Mouse (Mus musculus) erythroblast, embryonic 14.5 days (primary cell): ENCODE measurements at regions not wholly inside any gene's neighbourhood (a gene's known extent, or its start where the extent isn't known, plus 50 kb on each side); places are given as distances from the start of the nearest gene placed in this dataset.

Experiments
- H3K27me3 ChIP-seq: 2 replicates; pipeline ENCODE4 v1.6.1; 2012; ENCODE audit warnings: inconsistent platforms; ENCODE audit not compliant: control insufficient read depth
- H3K36me3 ChIP-seq: 2 replicates; pipeline ENCODE4 v1.6.1; 2012; ENCODE audit warnings: mild to moderate bottlenecking, inconsistent platforms; ENCODE audit not compliant: control insufficient read depth
- H3K4me1 ChIP-seq: 2 replicates; pipeline ENCODE4 v1.6.1; 2012; ENCODE audit warnings: inconsistent platforms; ENCODE audit not compliant: control insufficient read depth
- H3K4me3 ChIP-seq: replicated peaks from 2 replicates; pipeline ENCODE3; 2012; ENCODE audit warnings: moderate library complexity, mild to moderate bottlenecking, inconsistent platforms
- H3K9me3 ChIP-seq: 2 replicates; pipeline ENCODE4 v1.6.1; 2012; ENCODE audit warnings: low read length, inconsistent platforms, mixed read lengths; ENCODE audit not compliant: control insufficient read depth
- GATA1 ChIP-seq: IDR thresholded peaks from 2 replicates; pipeline ENCODE4 v1.6.1; 2012; ENCODE audit warnings: low read length, inconsistent platforms, mixed read lengths
- TAL1 ChIP-seq: IDR thresholded peaks from 3 replicates; pipeline ENCODE4 v1.6.1; 2012; ENCODE audit warnings: low read length, inconsistent platforms, mixed read lengths

DNA sequence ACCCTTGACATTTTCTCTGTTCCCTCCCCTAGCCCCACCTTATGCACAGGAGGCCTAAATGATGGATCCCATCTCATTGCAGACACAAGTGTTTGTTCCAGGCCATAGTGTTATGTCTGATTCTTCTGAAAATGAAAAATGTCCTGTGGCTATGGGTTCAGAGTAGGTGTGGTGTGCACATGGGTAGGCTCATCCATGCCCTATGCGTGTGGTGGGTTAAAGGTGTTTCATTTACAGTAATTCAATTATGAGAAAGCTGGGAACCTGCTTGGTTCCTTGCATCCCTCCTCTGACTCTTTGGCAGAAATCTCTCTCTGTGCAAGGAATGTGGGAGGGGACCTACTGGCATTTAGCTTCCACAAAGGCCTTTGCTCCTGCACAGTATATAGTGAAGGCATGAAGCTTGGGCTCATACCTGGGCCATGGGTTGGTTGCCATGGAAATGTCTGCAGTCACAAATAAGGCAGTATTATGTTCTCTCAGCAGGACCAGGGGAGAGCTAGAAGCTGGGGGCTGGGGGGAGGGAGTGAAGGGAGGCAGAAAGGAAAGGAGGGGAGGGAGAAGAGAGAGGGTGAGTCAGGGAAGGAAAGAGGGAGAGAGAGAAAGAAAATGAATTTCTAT, 245.7 kb downstream of the Pdcd6ip start:
- Histone ChIP-seq H3K4me3 (no peak overlapping the region), H3K27me3 (no peaks in the 10 kb centered on the region), H3K9me3 (peaks cover 31% of the 10 kb centered on the region), H3K36me3 (no peaks in the 10 kb centered on the region), H3K4me1 (no peaks in the 10 kb centered on the region)
- TF ChIP-seq TAL1 (no peak), GATA1 (no peak)

DNA sequence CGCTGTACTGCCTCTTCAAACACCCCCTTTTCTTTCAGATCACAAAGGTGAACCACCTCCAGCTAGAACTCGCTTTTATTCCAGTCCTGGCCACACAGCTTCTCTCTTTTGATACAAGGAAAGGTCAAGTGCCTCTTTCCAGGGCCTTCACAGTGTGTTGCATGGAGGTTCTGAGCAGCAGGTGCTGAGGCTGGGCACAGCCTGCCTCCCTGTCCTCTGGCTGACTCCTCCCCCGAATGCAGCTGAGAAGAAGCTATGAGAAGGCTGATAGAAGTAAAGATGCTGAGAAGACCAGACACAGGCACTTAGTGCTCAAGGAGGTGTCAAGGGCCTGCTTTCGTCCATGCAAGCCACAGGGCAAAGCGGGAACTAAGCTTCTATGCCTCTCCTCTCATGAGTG, 248.2 kb downstream of the Pdcd6ip start:
- Histone ChIP-seq H3K36me3 (no peaks in the 10 kb centered on the region), H3K4me3 (no peak overlapping the region), H3K27me3 (no peaks in the 10 kb centered on the region), H3K4me1 (no peaks in the 10 kb centered on the region), H3K9me3 (peaks cover 43% of the 10 kb centered on the region)
- TF ChIP-seq GATA1 (no peak), TAL1 (no peak)

DNA sequence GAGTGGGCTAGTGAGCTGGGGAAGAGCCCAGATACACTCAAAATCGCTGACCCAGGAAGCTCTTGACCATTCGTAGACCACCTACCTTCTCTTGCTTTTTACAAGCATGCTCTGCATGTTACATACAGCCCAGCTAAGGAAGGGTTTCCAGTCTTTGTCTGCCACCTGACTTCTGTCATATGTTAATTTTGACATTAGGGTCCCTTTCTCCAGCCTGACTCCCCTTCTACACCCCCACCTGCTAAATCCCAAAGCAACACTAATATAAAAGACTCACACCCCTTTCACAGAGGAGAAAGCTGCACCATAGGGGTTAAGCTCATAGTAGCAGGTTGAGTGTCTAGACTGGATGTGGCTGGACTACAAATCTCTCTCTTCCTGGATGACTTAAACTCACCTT, 248.8 kb downstream of the Pdcd6ip start:
- no peaks in the 10 kb centered on the region for H3K4me1 ChIP-seq
- no peak for TF ChIP-seq TAL1
- TF ChIP-seq GATA1: no peak
- H3K4me3 ChIP-seq: no peak overlapping the region
- no peaks in the 10 kb centered on the region for H3K36me3 ChIP-seq
- H3K27me3 ChIP-seq: no peaks in the 10 kb centered on the region
- H3K9me3 ChIP-seq: peaks cover 38% of the 10 kb centered on the region

DNA sequence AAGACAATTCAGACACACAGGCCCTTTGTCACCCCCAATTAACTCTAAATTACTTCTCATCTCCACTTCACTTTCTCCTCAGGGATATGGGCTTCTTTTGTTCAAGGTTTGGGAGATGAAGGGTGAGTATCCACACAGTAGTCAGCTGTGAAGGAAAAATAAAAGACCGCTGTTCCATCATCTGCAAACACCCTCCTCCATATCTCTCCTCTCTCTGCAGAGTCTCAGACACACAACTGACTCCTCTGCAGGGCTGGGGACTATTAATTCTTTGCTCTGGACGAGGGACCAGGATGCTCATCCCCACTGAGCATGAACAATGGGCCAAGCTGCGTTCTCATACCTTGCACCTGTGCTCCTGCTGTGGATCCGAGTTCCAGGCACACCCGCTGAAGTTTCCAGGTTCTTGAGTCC, 249.3 kb downstream of the Pdcd6ip start:
- H3K4me3 ChIP-seq: no peak overlapping the region
- no peak for TF ChIP-seq GATA1
- no peak for TF ChIP-seq TAL1
- peaks cover 40% of the 10 kb centered on the region for H3K9me3 ChIP-seq
- no peaks in the 10 kb centered on the region for H3K4me1 ChIP-seq
- no peaks in the 10 kb centered on the region for H3K27me3 ChIP-seq
- no peaks in the 10 kb centered on the region for H3K36me3 ChIP-seq

DNA sequence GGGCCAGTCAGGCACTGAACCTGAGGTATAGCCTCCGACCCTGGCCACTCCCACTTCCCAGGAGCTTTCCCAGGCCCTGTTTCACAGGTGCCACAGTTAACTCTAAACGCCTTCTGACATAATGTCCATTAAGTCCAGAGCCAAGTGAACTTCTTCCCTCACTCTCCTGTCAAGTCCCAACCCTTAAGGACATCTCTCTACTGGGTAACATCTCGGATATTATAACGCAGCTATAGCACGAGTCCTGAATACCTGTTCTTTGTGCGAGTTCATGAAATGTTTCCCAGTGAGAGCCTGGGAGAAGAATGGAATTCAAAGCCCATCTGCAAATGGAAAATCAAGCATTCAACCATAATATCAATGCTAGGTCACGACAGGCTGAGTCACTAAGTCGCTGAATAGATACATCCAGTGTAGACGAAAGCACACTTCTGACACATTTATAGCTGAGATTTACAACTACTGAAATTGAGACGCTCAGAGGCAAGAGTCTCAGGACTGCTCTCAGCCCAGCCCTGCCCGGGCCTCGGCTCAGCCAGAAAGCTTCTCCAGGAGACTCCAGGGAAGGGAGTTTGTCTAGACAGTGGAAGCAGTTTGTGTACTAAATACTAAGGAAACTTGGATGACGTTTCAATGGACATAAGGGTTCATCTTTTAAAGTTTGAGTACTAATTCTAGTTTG, 250.7 kb downstream of the Pdcd6ip start:
- Histone ChIP-seq H3K4me3 (no peak overlapping the region), H3K4me1 (no peaks in the 10 kb centered on the region), H3K9me3 (peaks cover 40% of the 10 kb centered on the region), H3K27me3 (no peaks in the 10 kb centered on the region), H3K36me3 (no peaks in the 10 kb centered on the region)
- TF ChIP-seq TAL1: no peak
- no peak for TF ChIP-seq GATA1

DNA sequence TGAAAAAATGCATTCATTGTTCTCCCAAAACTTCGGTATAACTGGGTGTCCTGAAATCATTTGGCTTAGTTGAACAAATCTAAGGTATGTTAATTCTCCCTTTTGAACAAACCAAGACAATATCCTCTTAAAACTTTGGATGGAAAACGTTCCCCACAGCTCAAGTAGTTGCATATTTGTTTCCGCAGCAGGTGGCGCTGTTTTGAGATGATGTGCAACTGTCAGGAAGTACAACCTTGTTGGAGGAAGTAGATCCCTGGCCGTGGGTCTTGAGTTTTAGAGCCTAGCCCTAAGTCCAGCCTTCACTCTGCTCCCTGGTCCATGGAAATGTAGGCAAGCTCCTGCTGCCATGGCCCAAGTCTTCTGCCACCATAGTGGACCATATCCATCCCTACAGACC, 252.5 kb downstream of the Pdcd6ip start:
- no peak overlapping the region for H3K4me3 ChIP-seq
- H3K4me1 ChIP-seq: no peaks in the 10 kb centered on the region
- H3K9me3 ChIP-seq: peaks cover 36% of the 10 kb centered on the region
- no peaks in the 10 kb centered on the region for H3K27me3 ChIP-seq
- TF ChIP-seq GATA1: no peak
- TF ChIP-seq TAL1: no peak
- H3K36me3 ChIP-seq: no peaks in the 10 kb centered on the region

DNA sequence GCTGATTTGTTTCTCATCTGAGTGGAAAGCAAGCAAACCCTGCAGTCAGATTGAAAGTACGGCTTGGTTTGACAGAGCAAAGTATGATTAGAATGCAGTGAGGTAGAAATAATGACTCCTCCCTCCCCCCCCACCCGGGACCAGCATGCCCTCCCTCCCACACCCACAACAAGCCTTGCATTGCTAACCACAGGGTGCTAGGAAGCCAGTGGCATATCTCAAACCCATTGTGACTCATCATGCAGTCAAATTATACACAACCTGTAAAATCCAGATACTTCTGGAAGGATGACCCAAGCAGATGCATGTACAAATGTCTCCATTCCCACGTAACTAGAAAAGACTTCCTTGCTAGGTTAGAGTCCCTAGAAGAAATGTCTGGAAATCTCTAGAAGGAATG, 254.8 kb downstream of the Pdcd6ip start:
- H3K9me3 ChIP-seq: peaks cover 28% of the 10 kb centered on the region
- H3K4me3 ChIP-seq: no peak overlapping the region
- H3K4me1 ChIP-seq: no peaks in the 10 kb centered on the region
- H3K36me3 ChIP-seq: no peaks in the 10 kb centered on the region
- TF ChIP-seq TAL1 (no peak), GATA1 (no peak)
- no peaks in the 10 kb centered on the region for H3K27me3 ChIP-seq

DNA sequence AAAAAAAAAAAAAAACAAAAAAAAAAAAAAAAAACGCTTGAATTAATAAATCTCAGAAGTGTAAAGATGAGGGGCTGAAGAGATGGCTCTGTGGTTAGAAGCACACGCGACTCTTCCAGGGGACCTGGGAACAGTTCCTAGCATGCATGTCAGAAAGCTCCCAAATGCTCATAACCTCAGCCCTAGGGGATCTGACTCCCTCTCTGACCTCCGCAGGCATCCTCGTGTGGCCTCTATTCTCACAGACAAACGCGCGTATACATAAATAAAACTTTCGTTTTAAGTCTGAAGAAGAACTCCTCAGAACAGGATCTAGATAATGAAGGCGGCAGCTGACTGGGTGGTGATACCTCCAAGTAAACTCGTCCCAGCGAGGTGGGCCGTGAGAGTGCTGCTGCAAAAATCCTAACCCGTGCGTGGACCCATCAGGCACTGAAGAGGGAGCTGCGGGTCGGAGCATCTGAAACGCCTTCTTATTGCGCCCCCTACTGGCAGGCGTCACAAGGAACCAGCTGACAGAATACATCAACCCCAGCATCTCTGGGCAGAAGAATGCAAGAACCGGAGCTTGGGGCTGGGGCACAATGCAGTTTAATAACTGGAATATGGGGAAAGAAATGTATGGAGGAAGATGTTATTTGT, 266.2 kb downstream of the Pdcd6ip start:
- Histone ChIP-seq H3K36me3 (no peaks in the 10 kb centered on the region), H3K27me3 (no peaks in the 10 kb centered on the region), H3K4me3 (no peak overlapping the region), H3K9me3 (peaks cover 12% of the 10 kb centered on the region), H3K4me1 (no peaks in the 10 kb centered on the region)
- TF ChIP-seq GATA1: no peak
- no peak for TF ChIP-seq TAL1

DNA sequence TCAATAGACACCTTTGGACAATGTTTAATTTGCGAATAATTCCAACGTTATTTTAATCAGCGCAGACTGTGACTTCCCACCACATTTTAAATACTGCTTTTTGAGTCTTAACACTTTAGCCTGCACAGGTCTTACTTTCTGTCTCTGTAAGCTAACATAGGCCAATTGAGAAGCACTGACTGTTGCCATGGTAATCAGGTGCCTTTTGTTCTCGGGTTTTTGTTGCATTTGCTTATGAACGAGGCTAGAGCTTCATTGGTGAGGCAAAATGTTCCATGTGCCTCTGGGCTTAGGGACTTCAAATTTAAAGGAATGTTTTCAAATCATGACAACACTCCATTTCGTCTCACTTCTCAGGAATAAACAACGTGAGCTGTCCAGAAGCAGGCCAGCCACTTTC, 269.7 kb downstream of the Pdcd6ip start:
- Histone ChIP-seq H3K4me1 (no peaks in the 10 kb centered on the region), H3K9me3 (peaks cover 8% of the 10 kb centered on the region; the same call in 1 of the 2 replicates), H3K36me3 (no peaks in the 10 kb centered on the region), H3K27me3 (no peaks in the 10 kb centered on the region), H3K4me3 (no peak overlapping the region)
- TF ChIP-seq GATA1 (no peak), TAL1 (no peak)
